Mouse (Mus musculus) kidney, postnatal 0 days (tissue): ENCODE results near the gene Akap2. TPM values are rescaled to one million over a fixed set of nuclear protein-coding genes. Genes with fewer than 3 reads are reported as not detected.

Experiments
- ATAC-seq: fragments of 200-750 bp; cut with Nextera tagmentation; replicated peaks from 2 replicates; pipeline ENCODE4 v1.8.0; 2017; ENCODE audit warnings: low read depth, moderate number of reproducible peaks, moderate TSS enrichment, moderate library complexity; ENCODE audit not compliant: low FRiP score
- DNase-seq: peaks from one replicate; pipeline ENCODE4 v3.0.0-alpha.2; 2016; ENCODE audit warnings: low spot score
- H3K27ac ChIP-seq: fragments of 300-500 bp; sonication (generic); 2 replicates; pipeline ENCODE4 v1.5.1; 2014; ENCODE audit warnings: mild to moderate bottlenecking
- H3K27me3 ChIP-seq: fragments of 300-500 bp; sonication (generic); 2 replicates; pipeline ENCODE4 v1.6.1; 2014; ENCODE audit warnings: low read length, mixed read lengths; ENCODE audit not compliant: insufficient read depth
- H3K36me3 ChIP-seq: fragments of 300-500 bp; sonication (generic); 2 replicates; pipeline ENCODE4 v1.6.1; 2014; ENCODE audit warnings: low read length, mixed read lengths; ENCODE audit not compliant: insufficient read depth
- H3K4me1 ChIP-seq: fragments of 300-500 bp; sonication (generic); replicated peaks from 2 replicates; pipeline ENCODE4 v1.6.1; 2014; ENCODE audit warnings: antibody characterized with exemption, low read length, mixed read lengths; ENCODE audit not compliant: insufficient read depth
- H3K4me2 ChIP-seq: fragments of 300-500 bp; sonication (generic); 2 replicates; pipeline ENCODE4 v1.6.1; 2014; ENCODE audit warnings: mild to moderate bottlenecking, low read length, moderate library complexity, mixed read lengths
- H3K4me3 ChIP-seq: fragments of 300-500 bp; sonication (generic); replicated peaks from 2 replicates; pipeline ENCODE4 v1.5.1; 2014; ENCODE audit warnings: low read depth, low read length
- H3K9ac ChIP-seq: fragments of 300-500 bp; sonication (generic); 2 replicates; pipeline ENCODE4 v1.6.1; 2014; ENCODE audit warnings: low read depth, low read length
- H3K9me3 ChIP-seq: fragments of 300-500 bp; sonication (generic); replicated peaks from 2 replicates; pipeline ENCODE4 v1.6.1; 2016; ENCODE audit warnings: low read length, inconsistent platforms, mixed read lengths
- CTCF ChIP-seq: IDR thresholded peaks from 2 replicates; pipeline ENCODE4 v1.5.1; 2016; ENCODE audit warnings: antibody characterized with exemption, low read depth, mild to moderate bottlenecking, moderate library complexity
- WGBS: fragments of 180-500 bp; shearing (Covaris S2); extraction: QIAGEN DNeasy Blood & Tissue Kit; methylation state at CpG from one replicate; pipeline ENCODE4 v1.1.7; 2014; 5-methylcytosine and 5-hydroxymethylcytosine counted together
- polyA plus RNA-seq: library from polyadenylated mRNA; unstranded; fragments of >200 nt; fragmentation: Nextera tagmentation; extraction: Ambion mirVana; gene quantifications from 2 replicates; pipeline ENCODE4 v1.2.1, GENCODE M21; 2015

Gene Akap2
- polyA plus RNA-seq, 1 experiment from 2014 or later: 20.5 TPM

DNA sequence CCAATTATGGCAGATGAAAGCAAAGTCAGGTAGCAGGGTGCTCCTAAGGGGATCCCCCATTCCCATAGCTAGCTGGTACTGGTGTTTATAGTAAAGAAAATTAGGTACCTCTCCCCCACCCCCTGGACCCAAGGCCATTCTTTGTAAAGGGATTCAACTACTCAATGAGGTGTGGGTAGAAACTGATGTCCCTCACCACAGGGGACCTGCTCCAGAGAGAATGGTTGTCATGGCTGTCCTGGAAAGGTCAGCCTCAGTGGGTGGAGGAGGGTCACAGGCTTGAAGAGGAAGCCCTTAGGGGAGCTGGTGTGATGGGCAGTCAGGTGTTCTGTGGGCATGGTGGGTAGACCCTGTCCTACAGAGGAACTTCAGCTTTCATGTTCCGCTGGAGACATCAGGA, 203.1 kb downstream of the Akap2 start:
- whole genome bisulfite sequencing: 96% methylated on average over 1 of the region's 1 CpGs
- no peak for ATAC-seq

DNA sequence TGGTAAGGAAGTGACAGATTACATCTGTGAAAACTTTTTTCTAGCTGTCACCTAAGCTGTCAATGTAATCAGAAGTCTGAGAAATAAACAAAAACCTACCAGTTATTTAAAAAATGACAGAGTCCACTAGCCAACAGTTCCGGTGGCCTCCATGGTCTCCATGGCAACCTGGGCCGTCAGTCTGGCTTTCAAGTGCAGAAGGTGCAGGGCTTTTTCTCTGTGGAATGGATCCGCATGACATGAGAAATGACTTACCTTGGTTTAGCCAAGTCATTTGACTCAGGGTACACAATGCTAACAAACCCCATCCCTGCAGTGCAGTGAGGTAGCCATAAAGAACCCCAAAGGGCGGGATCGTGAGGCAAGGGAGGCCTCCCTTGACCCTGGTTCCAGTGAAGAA, 204.7 kb downstream of the Akap2 start:
- 44% methylated on average over 5 of the region's 5 CpGs for WGBS
- H3K4me1 ChIP-seq: 0 out of 2 replicates have a peak, but pooled peaks cover 3% of the 10 kb centered on the region
- no peak overlapping the region for H3K9ac ChIP-seq
- H3K36me3 ChIP-seq: no peaks in the 10 kb centered on the region
- no peaks in the 10 kb centered on the region for H3K27me3 ChIP-seq
- no peak overlapping the region for H3K4me3 ChIP-seq
- DNase-seq: no peak
- no peaks in the 10 kb centered on the region for H3K9me3 ChIP-seq
- H3K27ac ChIP-seq: no peak overlapping the region
- H3K4me2 ChIP-seq: no peak overlapping the region
- no peak for TF ChIP-seq CTCF
- ATAC-seq: no peak

More for the DNA sequence above, 203.1 kb downstream of the Akap2 start:
- Histone ChIP-seq H3K36me3 (no peaks in the 10 kb centered on the region), H3K4me1 (peaks cover 6% of the 10 kb centered on the region; the same call in 1 of the 2 replicates), H3K9ac (no peak overlapping the region), H3K27ac (no peak overlapping the region), H3K9me3 (no peaks in the 10 kb centered on the region), H3K27me3 (no peaks in the 10 kb centered on the region), H3K4me2 (no peak overlapping the region), H3K4me3 (no peak overlapping the region)
- DNase-seq: no peak
- no peak for TF ChIP-seq CTCF

DNA sequence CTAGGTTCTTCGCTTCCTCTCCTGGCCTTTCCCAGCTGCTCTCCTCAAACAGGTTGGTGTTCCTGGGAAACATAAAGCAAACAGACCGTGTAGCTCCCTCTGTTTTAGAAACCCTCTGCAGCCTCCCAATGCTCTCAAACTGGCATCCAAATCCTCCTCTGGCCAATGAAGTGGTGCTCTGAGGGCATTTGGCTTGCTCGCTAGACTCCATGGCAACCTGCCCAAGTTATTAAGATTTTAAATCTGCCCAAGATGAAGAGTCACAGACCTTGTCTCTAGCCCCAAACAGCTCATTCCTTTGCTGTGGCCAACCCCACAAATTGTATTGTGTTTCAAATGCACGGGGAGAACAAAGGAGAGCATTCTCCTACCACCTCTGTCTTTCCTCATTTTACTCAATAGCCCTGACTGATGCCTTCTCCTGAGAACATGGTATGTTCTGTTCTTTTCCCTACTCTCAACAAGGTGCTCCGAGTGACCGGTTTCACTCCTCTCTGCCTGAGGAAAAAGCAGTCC, 207.2 kb downstream of the Akap2 start:
- Histone ChIP-seq H3K36me3 (no peaks in the 10 kb centered on the region), H3K9ac (no peak overlapping the region), H3K4me3 (no peak overlapping the region), H3K4me1 (0 out of 2 replicates have a peak, but pooled peaks cover 3% of the 10 kb centered on the region), H3K4me2 (no peak overlapping the region), H3K9me3 (no peaks in the 10 kb centered on the region), H3K27me3 (no peaks in the 10 kb centered on the region), H3K27ac (0 out of 2 replicates have a peak overlapping the region, but pooled peaks have one; percentile 0)
- no peak for TF ChIP-seq CTCF
- 74% methylated on average over 6 of the region's 6 CpGs for WGBS
- no peak for DNase-seq
- ATAC-seq: no peak

DNA sequence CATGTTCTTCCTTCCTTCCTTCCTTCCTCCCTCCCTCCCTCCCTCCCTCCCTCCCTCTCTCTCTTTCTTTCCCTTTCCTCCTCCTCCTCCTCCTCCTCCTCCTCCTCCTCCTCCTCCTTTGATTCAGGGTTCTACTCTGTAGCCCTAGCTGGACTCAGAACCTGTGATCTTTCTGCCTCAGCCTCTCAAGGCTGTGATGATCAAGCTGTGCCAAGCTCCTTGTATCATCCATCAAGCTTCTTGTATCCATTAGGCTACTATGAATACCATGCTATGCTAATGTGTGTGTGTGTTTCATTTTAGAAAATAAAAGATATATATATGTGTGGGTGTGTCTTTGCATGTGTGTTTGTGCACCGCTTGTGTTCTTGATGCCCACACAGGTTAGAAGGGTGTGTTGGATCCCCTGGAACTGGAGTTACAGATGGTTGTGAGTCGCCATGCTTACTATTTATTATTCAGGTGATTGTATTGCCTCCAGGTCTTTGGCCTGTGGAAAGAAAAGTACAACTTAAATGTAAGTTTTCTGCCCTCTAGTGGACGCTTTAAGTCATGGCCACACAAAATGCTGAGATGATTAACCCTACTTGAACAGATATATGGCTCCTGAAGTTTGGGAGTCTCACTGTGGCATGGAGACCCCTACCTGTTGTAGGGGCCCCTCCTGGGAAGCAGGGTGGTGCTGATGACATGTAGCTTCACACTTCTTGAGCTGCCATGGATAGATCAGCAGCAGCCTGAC, 210.2 kb downstream of the Akap2 start:
- no peaks in the 10 kb centered on the region for H3K27me3 ChIP-seq
- peak; percentile 78 for TF ChIP-seq CTCF
- no peak overlapping the region for H3K4me2 ChIP-seq
- H3K27ac ChIP-seq: no peak overlapping the region
- no peak overlapping the region for H3K4me3 ChIP-seq
- no peaks in the 10 kb centered on the region for H3K4me1 ChIP-seq
- no peaks in the 10 kb centered on the region for H3K36me3 ChIP-seq
- DNase-seq (peak; percentile 86), ATAC-seq (no peak)
- WGBS: 25% methylated on average over 3 of the region's 3 CpGs
- H3K9ac ChIP-seq: no peak overlapping the region
- H3K9me3 ChIP-seq: 0 out of 2 replicates have a peak, but pooled peaks cover 1% of the 10 kb centered on the region

DNA sequence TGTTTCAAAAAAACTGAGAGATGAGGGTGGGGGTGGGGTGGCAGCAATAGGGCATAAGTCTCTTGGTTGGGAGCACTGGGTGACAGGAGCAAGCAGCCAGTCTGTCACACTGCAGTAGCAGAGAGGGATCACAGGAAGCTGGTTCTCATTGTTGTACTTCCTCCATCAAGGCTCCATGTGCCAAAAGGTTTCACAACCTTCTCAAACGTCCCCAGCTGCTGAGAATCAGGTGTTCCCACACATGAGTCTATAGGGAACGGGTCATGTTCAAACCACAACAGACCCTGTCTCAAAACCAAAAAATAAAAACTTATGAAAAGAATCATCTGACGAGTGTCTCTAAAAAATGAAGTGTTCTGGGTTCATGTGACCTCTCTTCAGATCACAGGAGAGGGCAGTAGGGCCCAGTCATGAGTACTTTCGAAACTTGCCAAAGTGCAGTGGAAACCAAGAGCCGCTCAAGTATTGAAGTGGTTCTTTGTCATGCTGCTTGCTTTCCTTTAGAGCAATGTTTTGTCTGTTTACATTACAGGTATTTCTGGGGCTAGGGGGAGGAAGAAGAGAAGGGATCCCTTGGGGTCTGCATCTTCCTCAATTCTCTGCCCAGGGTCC, 213.2 kb downstream of the Akap2 start:
- Histone ChIP-seq H3K27ac (no peak overlapping the region), H3K36me3 (no peaks in the 10 kb centered on the region), H3K9me3 (0 out of 2 replicates have a peak, but pooled peaks cover 3% of the 10 kb centered on the region), H3K27me3 (no peaks in the 10 kb centered on the region), H3K4me1 (no peaks in the 10 kb centered on the region), H3K4me3 (no peak overlapping the region), H3K9ac (no peak overlapping the region), H3K4me2 (no peak overlapping the region)
- WGBS: 75% methylated on average over 5 of the region's 5 CpGs
- TF ChIP-seq CTCF: no peak
- DNase-seq (no peak), ATAC-seq (no peak)

DNA sequence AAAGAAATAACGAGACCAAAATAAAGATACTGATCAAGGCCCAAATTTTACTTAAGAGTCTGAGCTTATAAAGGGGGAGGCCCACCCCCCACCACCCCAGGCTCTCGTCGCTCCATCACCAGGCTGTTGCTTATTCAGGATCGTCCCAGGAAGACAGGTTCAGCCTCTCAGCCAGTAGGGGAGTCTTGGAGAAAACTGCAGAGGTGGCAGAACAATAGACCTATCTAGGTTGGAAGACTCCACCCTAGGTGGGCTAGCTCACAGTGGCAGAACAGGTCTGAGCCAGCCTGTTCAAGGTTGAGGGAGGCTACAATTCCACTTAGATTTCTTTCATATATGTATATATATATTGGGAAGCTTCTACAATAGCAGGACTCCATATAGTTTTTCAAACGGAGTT, 216.7 kb downstream of the Akap2 start:
- no peaks in the 10 kb centered on the region for H3K36me3 ChIP-seq
- no peak overlapping the region for H3K27ac ChIP-seq
- no peak for TF ChIP-seq CTCF
- H3K27me3 ChIP-seq: no peaks in the 10 kb centered on the region
- DNase-seq (no peak), ATAC-seq (no peak)
- no peak overlapping the region for H3K9ac ChIP-seq
- H3K4me1 ChIP-seq: no peaks in the 10 kb centered on the region
- no peak overlapping the region for H3K4me3 ChIP-seq
- 78% methylated on average over 5 of the region's 5 CpGs for whole genome bisulfite sequencing
- H3K9me3 ChIP-seq: 0 out of 2 replicates have a peak, but pooled peaks cover 3% of the 10 kb centered on the region
- no peak overlapping the region for H3K4me2 ChIP-seq
